Mouse (Mus musculus) left cerebral cortex, postnatal 25 days (tissue): Measurements from ENCODE around the gene Pts. TPM values are rescaled to one million over a fixed set of nuclear protein-coding genes. Genes with fewer than 3 reads are reported as not detected.

Experiments
- DNase-seq, 2 experiments: peaks; one replicate each; pipeline ENCODE4 v3.0.0; 2022; ENCODE audit warnings: low spot score in 2 of 2, mixed read lengths in 1 of 2
- intact Hi-C: fragments of 180-260 bp; cut with DNase I; formaldehyde crosslinking; loops from one replicate; pipeline ENCODE4 v1.15.1; 2025
- total RNA-seq, 2 experiments: library from RNA; stranded (reverse); gene quantifications; 2 replicates each; pipeline ENCODE4 v1.2.3; 2021

Pts gene
- total RNA-seq, 2 experiments from 2014 or later, result 27.6 to 29.8 TPM

DNA sequence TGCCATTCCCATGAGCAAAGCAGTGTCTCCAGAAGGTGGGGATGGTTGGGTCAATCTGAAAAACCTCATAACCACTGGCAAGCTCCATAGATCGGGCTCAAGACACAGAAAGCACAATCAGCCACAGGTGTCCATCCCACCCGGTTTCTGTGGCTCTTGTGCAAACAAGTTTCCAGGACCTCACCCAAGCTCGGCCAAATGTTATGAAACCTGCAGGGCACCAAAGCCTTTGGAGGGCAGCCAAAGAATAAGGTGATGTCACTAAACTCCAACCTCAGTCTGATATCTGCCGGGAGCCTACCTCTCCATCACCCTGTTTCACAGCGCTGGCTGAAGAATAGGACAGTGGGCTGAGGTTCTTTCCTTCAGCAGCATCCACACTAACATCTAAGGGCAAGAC lies 7.4 kb upstream of the Pts start:
- DNase-seq, result no peak
- intact Hi-C loops, result loop anchor here (10.0 kb wide), 1 partner anchor 201 kb away; no protein-coding TSS in a partner anchor

DNA sequence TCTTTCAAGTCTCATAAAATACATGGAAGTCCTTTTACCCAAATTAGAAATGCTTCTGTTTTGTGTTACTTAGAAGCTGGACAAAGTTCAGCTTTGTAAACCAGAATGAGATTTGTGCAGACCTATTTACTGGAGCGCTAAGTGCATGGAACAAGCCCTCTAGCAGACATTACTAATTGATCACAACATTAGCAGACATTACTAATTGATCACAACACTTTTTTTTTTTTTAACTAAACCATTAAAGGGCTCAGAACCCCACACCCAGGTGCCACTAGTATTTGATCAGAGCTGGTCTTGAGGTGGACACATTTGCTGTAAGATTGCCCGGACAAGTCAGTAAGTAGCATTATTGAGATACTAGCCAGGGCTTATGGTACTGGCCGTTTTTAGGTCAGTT lies 5.3 kb upstream of the Pts start:
- no peak for DNase-seq
- intact Hi-C loops, result loop anchor here (10.0 kb wide), 1 partner anchor 199 kb away; no protein-coding TSS in a partner anchor

DNA sequence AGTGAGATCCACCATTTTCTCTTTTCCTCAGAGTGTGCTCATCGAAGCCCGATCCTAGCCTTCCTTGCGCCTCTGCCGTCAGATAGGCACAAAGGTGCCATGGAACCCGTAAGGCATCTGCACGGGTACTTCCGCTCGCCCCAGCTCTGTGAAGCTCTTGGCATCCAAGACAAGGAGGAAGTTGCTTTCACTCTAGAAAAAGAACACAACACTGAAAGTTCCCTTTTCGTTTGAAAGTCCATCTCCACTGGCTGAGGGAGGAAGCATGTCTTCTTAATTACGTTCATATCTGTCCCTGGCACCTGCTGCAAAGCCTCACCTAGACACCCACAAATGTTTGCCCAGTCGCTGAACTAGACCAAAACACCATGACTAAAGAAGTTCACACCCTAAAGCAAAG lies 4.8 kb upstream of the Pts start:
- intact Hi-C loops, result loop anchor here (10.0 kb wide), 1 partner anchor 199 kb away; no protein-coding TSS in a partner anchor
- peak in 1 of 2 experiments; percentile 28 for DNase-seq

DNA sequence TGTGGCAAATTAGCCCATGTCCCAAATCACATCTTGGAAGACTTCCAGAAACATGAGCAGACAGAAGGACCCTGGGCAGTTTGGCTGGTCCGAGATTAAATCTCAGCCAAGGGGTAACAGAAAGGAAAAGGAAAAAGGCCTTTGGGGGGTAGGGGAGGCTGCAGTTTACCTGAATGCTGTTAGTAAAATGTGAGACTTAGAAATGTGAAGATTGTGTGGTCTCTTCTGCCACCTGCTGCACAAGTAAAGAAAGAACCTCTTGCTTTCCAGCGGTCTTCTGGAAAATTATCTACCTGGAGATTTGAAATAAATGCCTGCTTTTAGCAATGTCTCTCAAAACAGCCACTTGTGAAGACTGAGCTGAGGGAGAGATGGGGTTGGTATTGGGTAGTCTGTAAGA lies 2.4 kb upstream of the Pts start:
- DNase-seq, result peak; percentile 47 to 67
- intact Hi-C loops, result loop anchor here (10.0 kb wide), 1 partner anchor 196 kb away; no protein-coding TSS in a partner anchor

DNA sequence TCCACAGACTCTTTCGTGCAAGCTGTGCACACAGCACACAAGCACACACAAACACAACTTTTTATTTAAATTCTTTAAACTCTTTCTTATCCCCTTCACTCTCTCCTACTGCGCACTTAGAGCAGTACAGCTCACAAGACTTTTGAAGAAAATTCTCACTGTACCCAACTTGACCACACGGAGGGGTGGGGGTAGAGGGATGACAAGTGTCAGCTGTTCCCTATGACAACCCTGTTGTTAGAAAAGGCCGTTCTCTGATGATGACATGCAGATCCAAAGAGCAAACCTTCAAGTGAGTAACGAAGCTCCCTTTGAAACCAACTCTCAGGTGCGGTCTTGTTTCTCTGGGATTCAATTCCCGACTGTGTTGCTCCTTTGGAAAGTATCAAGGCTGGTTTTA lies 664 bp downstream of the Pts start:
- intact Hi-C loops, result loop anchor here (1.0 to 2.0 kb wide), 4 partner anchors 65 to 1033 kb away; no protein-coding TSS in a partner anchor
- no peak for DNase-seq

DNA sequence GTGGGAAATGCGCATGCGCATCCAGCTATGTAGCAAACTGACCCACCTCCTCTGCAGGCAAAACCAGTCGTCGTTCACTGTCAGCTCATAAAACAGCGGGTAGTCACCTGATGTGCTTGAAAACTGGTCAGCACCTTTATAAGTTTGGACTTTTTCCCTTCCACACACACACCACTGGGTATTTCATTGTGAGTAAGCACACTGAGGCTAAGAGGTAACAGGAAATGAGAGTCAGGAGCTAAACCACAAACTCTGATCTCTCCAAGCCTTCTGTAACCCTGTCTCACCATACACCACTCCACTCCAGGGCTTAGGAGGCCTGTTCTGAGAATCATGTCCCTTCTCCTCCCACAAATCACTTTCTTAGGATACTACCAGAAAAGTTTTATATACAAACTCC lies 2.9 kb downstream of the Pts start:
- no peak for DNase-seq
- intact Hi-C loops, result no loop called here

DNA sequence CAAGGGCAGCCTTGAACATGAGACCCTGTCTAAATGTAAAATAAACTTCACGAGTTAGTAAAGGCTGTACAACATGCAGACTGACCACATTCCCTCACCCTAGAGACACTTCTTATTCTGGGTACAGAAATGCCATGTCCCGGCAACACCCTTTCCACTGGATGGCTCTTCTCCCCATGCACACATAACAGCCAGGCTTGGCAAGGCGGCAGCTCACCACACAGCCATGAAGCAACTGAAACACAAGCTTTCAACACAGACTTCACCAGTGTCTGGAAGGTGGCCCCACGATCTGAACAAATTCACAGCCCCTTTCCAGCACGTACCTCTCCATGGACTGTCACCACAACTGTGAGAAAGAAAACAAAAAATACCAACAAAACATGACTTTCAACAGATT lies 3.6 kb downstream of the Pts start:
- intact Hi-C loops, result no loop called here
- no peak for DNase-seq

DNA sequence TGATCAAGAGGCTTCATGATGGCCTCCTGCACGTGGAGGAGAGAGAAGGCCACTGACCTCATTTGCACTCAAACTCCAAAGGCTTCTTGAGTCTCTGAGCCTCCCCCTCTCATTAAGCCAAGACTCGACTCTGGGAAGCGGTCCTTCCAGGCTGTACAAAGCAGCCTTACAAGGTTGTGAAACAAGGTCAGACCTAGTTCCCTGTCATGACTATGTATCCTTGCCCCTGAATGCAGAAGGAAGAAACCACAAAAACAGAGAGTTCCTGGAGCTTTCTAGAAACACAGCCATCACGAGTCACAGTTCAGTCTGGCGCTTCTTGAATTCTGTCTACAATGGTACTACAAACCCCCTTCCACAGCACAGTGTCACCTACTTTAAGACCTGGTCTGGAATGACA lies 6.0 kb downstream of the Pts start:
- DNase-seq, result no peak
- intact Hi-C loops, result no loop called here

DNA sequence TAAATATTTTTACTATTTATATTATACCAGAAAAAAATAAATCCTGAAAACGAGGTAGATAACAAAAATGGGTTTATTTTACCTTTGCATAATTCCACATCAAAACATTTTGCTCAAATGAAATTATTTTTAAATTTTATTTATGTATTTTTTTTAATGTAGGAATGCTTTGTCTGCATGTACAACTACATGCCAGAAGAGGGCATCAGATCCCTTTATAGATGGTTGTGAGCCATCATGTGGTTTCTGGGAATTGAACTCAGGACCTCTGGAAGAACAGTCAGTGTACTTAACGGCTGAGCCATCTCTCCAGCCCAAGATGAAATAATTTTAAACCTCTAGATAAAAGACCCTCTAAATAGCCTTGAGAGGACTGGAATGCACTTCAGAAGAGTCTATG lies 7.0 kb downstream of the Pts start:
- intact Hi-C loops, result no loop called here
- DNase-seq, result no peak

DNA sequence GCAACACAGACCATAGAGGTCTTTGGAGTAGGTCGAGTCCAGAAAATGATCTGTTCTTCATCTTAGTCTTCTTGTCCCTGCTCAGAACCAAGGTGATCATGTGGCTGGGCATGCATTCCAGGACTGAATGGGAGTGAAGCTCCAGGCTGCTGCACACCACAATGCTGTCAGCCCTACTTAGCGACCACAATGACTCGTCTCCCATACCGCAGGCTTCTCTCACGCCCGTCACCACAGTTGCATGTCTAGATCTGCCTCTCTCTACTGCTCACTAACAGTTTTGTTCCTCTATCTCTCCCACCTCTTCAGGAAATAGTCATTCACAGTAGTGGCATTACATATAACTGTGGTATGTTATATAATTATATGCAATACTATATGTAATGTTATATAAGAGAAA lies 7.8 kb downstream of the Pts start:
- intact Hi-C loops, result no loop called here
- DNase-seq, result no peak

DNA sequence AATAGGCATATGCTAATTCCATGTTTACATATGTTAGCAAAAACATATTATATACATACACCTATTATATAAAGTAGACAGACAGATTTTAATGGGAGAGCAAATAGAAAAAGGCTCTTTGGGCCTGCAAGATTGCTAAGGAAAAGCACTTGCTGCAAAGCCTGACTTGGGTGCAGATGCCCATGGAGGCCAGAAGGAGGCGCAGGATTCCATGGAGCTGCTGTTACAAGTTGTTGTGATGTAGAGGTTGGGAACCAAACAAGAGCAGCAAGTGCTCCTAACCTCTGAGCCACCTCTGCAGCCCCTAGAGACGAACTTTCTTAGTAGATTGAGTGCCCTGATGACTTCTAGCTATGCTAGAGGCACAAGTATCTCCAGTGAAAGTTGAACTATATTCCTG lies 9.7 kb downstream of the Pts start:
- intact Hi-C loops, result no loop called here

DNA sequence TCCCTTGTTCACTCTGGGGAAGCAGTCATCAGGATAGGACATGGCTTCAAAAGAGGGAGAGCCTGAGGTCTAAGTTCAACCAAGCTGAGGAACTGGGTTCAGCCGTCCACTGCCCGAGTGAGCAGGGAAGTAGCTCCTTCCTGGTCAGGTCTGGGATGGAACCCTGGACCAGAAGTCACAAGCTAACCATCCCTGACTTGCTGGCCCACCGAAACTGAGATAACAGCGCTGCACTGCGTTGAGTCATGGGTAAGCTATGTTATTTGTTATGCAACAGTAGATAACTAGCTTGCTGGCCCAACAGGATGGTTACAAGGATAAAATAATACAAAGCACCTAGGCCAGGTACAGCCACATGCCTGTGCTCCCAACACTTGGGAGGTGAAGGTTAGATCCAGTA lies 13.1 kb downstream of the Pts start:
- DNase-seq, result no peak
- intact Hi-C loops, result no loop called here

More for the DNA sequence above, 9.7 kb downstream of the Pts start:
- DNase-seq, result no peak

DNA sequence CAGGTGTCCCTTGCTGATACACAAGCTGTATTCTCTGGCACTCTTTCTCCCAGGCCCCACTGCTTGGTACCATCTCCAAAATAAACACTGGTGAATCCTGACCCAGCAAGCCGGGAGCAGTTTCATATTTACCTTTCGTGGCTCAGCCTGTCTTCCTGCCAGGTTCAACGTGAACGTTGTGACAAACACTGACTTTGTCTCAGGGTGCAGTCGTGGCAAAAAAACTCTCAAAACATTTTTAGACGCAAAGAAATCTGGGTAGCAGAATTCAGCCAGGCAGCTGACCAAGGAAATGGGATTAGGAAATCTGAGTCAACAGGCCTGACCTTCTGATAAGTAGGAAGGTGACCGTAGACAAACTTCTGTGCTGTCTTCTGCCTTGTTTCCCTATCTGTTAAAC lies 21.0 kb downstream of the Pts start:
- intact Hi-C loops, result no loop called here
- no peak for DNase-seq

DNA sequence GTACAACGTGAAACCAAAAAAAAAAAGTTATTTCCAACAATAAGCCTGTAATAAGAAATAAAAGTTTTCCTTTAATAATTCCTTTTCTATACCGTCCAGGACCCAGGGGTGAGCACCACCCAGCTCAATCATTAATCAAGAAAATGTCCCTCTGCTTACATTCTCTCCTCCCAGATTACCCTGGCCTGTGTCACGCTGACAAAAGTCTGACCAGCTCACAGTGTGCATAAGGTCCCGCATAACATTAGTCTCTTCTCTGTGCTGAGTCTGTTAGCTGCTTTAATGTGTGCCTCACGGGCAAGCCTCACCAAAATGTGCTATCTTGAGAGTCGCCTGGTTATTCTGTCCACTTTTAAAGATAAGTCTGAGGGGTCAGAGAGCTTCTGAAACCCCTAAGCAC lies 23.1 kb downstream of the Pts start:
- DNase-seq, result no peak
- intact Hi-C loops, result no loop called here

DNA sequence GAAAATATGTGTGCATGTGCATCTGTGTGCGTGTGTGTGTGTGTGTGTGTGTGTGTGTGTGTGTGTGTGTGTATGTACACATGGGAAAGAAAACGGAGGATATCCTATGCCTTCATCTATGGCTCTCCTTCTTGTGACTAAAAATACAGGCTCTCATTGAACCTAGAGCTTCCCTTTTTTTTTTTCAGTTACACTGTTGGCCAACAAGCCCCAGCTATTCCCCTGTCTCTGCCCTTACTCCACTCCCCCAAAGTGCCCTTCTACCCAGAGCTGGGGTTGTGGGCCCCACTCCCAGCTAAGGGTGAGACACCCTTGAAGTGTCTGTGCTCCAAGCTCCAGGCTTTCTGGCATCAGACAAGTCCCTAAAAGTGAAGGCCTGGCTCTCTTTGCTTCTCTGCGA lies 25.6 kb downstream of the Pts start:
- DNase-seq, result no peak
- intact Hi-C loops, result no loop called here

DNA sequence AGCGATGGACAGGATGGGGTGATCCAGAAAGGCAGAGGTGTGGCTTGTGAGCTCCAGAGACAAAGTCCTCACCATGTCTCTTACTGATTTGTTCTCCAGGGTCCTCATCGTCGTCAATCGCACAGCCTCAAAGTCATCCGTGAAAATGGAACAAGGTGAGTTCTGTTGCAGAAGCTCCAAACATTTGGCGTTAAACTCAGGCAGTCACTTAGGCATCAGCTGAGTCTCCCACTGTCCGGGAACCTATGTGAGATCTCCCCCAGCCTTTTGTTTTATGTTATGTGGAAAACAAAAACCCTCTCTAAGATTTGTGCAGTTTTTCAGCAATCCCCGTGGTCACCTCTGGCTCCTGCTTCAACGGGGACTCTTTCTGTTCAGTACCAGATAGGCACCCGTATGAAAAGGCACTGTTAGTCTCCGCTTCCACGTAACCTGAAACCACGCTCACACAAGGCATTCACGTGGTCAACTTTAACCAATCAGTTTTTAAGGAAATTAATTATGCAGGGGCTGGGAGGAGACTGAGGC lies 27.5 kb downstream of the Pts start:
- intact Hi-C loops, result no loop called here
- DNase-seq, result no peak

DNA sequence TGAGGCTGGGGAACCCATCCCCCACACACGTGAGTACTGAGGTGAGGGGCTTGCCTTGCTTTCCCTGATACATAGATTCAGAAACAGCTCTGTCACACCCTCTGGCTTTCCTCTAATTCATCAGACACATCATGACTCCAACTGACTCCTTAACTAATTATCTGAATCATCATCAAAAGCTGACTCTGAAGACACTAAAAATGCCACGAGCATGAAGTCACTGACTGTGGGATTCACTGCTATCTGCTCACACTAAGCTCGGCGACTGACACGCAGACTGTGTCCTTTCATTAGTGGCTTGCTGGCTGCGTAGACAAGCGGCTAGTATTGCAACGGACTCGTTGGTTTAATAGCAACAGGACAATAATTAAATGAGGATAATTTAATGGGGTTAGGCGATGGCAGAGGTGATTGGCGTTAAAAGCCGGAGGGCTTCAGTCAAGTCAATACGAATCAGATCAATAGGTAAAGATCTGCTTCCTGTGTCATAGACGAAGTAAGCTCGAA lies 28.0 kb downstream of the Pts start:
- intact Hi-C loops, result no loop called here
- no peak for DNase-seq

DNA sequence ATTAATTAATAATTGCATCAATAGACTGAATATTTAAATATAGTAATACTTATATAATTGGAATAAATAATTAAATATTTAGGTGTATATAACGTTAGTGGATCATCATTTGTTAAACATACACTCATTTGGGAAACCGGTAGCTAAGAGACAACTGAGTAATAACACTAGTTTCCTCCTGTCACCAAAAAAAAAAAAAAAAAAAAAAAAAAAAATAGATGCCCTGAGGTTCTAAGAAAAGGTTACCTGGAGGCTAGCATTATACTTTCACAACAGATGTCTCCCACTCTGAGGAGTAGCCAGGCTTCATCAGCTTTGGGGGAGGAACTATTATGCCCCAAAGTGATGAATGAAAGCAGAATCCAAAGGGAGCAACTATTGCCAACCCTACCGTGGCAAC lies 28.7 kb downstream of the Pts start:
- intact Hi-C loops, result no loop called here
- DNase-seq, result no peak

DNA sequence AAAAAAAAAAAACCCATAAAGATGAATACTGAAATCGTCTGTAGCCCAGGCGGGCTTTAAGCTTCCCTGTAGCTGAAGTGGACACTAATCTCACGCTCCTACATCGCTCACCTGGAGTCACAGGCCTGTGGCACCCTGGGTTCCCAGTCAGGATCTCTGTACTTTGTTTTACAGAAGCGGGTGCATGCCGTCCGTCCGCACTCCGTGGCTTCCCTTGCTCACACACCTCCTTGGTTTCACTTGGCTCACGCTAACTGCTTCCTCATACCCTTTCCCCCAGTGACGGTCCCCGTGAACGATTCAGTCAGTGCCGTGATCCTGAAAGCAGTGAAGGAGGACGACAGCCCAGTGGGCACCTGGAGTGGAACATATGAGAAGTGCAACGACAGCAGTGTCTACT lies 29.7 kb downstream of the Pts start:
- intact Hi-C loops, result no loop called here
- no peak for DNase-seq

DNA sequence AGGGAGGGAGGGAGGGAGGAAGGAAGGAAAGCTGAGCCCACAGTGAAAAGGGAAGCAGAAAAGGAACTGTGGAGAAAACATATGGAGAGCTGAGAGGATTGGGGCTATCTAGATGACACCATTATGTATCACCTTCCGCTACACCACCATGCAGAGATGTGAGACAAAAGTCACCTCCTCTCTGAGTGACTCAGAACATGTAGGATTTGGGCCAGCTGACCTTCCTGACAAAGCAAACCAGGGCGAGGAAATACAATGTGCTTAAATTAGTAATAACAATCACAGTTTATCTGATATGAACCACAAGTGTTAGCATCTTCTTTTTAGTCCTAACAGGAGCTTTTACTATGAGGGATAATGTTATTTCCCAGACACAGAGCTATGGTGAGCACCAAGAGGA lies 31.0 kb downstream of the Pts start:
- intact Hi-C loops, result no loop called here
- no peak for DNase-seq

DNA sequence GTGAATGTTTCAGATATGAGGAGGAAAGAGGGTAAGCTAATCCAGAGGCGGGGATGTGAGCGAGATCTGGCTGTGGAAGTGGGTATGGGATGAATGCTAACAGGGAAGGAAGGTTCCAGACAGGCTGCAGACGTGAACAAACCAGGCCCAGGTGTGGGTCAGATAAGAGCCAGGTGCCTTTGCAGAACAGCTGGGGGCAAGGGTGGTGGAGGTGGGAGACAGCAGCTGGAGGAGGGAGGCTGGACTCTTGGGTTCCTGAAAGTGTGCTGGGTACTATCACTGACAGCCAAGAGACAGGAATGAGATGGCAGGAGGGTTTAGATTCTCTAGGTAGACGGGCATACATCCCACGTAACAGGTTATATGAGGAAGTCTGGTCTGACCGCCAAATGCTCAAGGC lies 31.4 kb downstream of the Pts start:
- DNase-seq, result no peak
- intact Hi-C loops, result no loop called here

DNA sequence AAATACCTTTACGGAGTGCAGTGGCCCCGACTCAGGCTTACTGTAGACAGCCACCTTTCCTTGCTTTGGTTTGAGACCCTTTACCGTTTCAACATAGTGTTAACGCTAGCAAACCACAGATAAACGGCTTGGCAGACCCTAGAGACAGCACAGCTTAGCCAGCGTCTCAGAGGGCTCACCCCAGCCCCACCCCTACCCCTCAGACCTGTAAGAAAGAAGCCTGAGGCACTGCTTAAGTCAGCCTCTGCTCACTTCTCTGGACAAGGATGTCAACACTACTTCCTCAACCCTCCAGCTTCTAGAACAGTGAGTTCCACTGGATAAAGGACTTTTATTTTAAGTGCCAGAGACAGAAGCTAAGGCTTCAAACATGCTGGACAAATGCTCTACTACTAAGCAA lies 32.0 kb downstream of the Pts start:
- intact Hi-C loops, result no loop called here
- DNase-seq, result no peak
